Mouse (Mus musculus) embryonic fibroblast, embryonic 13.5 days (primary cell): Measurements from ENCODE around the gene Il4ra.

Experiments used
- CTCF ChIP-seq: IDR thresholded peaks from 2 replicates; pipeline ENCODE4 v1.5.1; 2011; ENCODE audit warnings: mild to moderate bottlenecking, control low read depth, low read length, moderate library complexity, borderline replicate concordance; ENCODE audit not compliant: insufficient read depth
- POLR2A ChIP-seq: IDR thresholded peaks from 2 replicates; pipeline ENCODE4 v1.6.1; 2011; ENCODE audit warnings: low read depth, mild to moderate bottlenecking, control low read depth, low read length, moderate library complexity

DNA sequence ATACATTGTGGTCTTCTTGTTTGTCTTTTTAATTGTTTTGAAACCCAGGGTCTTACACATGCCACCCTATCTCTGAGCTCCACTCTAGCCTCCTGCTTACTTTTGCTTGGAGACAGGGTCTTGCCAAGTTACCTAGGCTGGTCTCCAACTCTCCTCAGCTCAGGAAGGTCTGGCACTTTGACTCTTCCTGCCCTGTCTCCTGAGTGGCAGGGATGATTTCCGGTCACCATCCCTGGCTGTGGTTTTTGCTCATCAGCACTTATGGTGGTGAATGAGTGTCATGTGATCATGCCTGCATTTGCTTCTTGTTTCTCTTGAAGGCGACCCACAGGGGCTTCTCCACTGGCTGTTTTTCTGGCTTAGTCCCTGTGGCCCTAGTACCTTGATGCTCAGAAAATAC, 21.9 kb downstream of the Il4ra start:
- TF ChIP-seq CTCF, result no peak
- no peak for TF ChIP-seq POLR2A
